Mouse (Mus musculus) T-helper 2 cell (primary cell): ENCODE measurements around the gene Cyp3a59.
"Not testable (repeated sequence)": the region's sequence is repeated elsewhere in the genome, so short reads cannot be mapped to it uniquely, and the experiment has no call there.

Experiments used
- in situ Hi-C: fragments of 300-600 bp; cut with MboI, MseI; formaldehyde crosslinking; loops from one replicate; pipeline ENCODE4 v1.15.1; 2025; ENCODE audit warnings: high pct_unique_total_duplicates

Cyp3a59 gene

DNA sequence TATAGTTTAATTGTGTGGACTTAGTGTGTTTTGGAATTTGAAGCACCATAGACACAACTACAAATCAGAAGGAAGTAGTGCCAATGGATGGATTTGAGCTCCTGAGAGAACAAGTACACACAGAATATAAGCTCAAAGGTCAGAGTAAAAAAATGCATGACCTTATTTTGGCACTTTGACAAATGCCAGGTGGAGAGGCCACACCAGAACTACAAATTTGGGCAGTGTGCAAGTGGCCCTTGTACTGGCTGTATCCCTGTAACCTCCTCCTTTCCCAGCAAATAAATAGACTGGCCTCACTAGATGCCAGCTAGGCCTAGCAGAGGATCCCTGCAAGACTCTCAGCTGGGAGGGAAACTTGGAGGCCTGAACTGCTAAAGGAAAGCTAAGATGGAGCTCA is at the start of gene Cyp3a59:
Gene Cyp3a59, plus strand, starts transcription at position 313 of the 400 bp plus-strand sequence.
- in situ Hi-C loops, result not testable (repeated sequence)

DNA sequence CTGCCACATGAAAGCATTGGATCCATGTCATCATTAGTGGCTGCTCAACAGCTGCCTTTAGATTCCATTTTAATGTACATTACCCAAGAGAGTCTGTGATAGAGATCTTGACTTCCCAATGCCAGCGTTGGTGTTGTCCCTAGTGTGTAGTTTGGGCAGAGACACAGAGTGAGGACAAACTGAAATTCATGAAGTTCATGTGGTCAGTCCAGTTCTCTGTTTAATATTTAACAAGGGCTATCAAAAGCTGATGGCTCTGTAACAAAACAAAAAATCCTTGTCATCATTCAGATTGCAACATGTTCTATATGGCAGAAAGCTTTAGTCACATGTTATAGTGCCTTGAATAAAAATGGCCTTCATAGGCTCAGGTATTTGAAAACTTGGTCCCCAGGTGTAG is 9.0 kb upstream of the Cyp3a59 start:
- in situ Hi-C loops, result no loop called here

DNA sequence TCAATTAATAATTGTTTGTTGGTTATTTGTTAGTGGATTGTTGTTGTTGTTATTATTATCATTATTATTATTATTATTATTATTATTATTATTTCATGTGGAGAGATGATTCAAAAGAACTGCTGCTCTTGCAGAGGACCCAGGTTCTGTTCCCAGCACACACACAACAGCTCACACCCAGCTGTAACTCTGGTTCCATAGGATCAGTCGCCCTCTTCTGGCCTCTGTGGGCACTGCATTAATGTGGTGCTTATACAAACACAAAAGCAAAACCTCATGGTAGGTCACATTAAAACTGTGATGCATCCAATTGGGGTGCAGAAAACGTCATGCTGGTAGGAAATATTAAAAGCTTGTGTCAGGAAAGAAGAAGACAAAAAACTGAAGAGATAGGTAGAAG is 68.8 kb downstream of the Cyp3a59 start:
- in situ Hi-C loops, result no loop called here

DNA sequence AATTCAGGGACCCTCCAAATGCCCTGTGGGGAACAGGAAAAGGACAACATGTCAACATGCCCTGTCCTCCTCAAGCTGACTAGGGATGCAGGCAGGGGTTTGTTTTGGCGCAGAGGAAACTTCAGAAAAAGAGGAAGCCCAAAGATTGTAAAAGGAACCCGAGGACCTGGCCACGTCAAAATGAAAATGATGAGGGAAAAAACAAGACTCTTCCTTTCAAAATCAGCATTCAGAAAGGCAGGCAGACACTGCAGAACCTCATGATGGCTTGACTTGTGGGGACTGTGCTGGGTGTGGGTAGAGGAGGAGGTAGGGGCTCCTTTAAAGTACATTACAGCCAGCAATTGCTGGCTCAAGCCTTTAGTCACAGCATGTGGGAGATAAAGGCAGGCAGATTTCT is 71.4 kb downstream of the Cyp3a59 start:
- in situ Hi-C loops, result no loop called here

DNA sequence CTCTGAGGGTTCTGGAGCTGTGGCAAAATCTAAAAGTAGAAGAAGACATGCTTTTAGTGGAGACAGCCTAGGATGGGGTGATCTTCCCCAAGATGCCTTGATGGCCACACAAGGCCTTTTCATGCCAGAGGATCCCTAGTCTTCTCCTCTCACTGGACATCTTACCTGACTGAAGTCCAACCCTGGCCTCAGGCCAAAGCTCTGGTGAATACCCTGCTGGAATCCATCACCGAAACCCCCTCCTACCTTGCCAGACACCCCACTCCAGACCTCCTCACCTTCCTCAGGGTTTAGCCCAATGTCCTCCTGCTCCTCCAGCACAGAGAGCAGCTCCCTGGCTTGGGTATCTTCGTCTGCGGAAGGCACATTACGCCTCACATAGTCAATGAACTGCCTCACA is 79.3 kb downstream of the Cyp3a59 start:
- in situ Hi-C loops, result loop anchor here (5.0 kb wide), 1 partner anchor 324 kb away; the partner anchor contains the start of gene Gm6408

DNA sequence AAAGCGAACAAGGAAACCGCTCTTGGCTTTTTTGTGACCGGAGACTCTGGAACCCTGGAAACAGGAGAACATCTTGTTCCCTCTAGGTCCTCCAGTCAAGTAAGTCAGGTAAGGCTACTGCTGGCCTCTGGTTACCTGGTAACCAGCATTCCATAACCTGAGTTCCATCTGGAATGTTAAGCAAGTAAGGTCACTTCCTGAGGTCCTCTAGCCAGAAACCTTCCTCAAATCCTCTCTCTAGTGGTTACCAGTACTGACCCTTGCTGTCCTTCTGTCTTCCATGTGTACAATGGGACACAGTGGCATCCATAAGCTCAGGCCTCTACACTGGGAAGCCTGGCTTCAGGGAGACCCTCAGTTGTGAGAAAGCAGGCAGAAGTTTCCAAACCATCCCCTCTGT is 81.4 kb downstream of the Cyp3a59 start, which contains the start of gene Gm5565:
Gene Gm5565, minus strand, starts transcription at position 101 of the 400 bp plus-strand sequence.
- in situ Hi-C loops, result not testable (repeated sequence)
